Mouse (Mus musculus) cerebellum, adult 8-10 months (tissue): Measurements from ENCODE around the gene Med12l.

Experiments
- DNase-seq: peaks from one replicate; pipeline ENCODE4 v3.0.0; 2022

The Med12l gene

GRCm38 (mm10) chr3:59257740-59258664 is 252.4 kb downstream of the Med12l start:
- DNase-seq: no peak

- DNase-seq: no peak
These were observed 255.1 kb downstream of the Med12l start for GRCm38 (mm10) chr3:59260745-59261144.

- DNase-seq: no peak
These were observed 256.3 kb downstream of the Med12l start for GRCm38 (mm10) chr3:59261709-59262472.

DNA sequence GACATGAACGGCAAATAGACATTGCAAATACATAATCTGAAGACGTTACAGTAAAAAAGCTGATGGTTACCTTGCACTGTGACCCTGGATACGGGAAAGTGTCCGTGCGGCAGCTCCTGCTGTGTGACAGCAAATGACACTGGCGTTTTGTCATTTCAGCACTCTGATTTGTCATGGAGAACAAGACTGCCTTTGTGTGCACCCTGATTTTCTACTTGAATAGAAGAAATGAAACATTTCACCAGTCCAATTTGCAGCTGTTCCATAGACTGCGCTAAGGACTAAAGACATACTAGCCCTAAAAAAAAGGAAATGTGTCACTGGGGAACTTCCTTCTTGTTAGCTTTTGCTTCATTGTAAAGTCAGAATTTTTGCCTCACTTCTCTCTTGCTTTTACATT is 257.1 kb downstream of the Med12l start, which contains the start of gene P2ry12:
Gene P2ry12, minus strand, starts transcription at position 168 of the 400 bp plus-strand sequence.
- DNase-seq: no peak

DNA sequence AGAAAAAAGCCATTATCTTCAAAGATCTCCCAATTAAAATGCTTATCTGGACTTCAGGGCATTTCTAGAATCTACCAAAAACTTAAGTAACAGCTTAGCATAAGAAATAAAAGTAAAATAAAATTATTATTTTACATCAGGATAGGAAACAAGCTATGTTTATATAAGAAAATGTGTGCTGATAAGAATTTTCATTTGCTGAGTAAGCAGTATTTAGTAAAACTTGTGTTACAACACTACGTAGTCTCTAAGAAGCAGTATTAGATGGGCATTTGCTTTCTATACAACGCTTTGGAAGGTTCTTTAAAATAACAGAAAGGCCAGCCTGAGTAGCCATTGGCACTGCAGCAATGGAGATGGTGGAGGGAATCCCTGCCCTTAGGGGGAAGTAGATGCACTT is 257.8 kb downstream of the Med12l start:
- DNase-seq: no peak

DNA sequence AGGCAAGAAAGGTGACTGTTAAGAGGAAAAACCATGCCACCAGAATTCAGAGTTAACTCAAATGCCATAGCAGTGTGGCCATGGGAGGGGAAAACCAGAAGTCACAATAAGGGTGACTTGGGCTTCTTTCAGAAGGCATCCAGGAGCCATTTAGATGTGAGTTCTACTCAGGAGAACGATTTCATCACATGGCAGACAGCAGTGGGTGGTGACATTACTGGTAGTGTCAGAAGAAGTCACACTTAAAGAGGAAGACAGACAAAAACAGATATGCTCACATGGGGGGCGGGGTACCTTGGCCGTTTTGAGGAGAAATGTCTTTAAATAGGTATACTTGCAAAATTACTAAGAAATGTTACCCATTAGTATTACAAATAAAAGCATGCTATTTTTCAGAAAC is 258.4 kb downstream of the Med12l start:
- no peak for DNase-seq

DNA sequence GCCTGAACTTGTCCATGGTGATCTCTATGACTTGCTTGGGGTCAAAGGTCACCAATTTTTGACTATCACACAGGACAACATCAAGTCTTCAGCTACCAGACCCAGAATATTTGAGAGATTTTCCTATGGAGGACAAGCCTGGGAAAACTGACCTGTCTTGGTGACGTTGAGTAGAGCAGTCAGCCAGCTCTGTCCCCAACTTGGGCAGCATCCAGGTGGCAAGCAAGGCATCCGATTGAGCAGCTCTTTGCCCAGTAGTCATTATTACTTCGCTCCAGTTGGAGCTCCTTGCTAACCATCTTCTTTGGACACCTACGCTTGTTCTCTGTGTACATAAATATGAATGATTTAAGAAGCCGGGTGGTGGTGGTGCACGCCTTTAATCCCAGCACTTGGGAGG is 265.2 kb downstream of the Med12l start:
- DNase-seq: peak; percentile 24

DNA sequence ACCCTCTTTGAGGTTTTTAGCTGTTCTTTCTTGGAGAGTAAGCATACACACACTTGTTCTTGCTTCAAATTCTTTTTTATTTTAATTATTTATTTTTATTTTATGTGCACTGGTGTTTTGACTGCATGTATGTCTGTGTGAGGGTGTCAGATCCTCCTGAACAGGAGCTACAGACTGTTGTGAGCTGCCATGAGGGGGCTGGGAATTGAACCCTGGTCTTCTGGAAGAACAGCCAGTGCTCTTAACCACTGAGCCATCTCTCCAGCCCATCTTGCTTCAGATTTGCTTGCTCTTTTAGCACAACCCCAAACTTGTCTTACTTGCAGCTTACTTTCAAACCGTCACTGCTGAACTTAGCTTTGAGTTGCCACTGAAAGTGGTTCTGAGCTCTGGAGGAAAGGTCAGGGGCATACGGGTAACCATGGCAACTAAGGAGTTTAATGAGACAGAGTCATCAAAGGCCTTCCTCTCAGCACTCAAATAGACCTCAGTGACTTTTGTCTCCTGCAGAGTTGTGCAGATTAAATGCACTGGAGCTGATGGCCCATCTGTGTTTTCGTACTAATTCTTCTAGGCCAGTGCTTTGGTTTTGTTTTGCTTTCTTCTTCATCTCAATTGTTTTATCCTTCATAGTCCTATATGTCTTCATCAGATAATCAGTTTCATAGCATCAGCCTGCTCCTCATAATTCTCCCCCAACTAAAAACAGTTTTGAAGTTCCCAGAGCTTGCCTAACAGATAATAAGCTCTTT is 272.1 kb downstream of the Med12l start:
- no peak for DNase-seq

DNA sequence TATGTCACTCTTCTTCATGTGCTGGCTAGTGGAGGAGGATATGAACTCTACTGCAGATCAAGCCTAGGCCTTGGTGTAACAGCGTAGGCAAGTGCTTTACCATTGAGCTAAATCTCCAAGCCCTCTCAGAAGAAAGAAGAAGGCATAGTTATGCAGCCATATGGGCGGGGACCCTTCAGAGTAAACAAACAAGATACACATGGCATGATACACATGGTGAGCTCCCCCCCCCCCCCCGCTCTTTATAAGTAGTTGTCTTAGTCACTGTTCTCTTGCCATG is 272.6 kb downstream of the Med12l start:
- DNase-seq: no peak

- DNase-seq: no peak
These were observed 273.0 kb downstream of the Med12l start for GRCm38 (mm10) chr3:59278620-59279019.

- no peak for DNase-seq
These were observed 284.9 kb downstream of the Med12l start for GRCm38 (mm10) chr3:59290551-59290950.

DNA sequence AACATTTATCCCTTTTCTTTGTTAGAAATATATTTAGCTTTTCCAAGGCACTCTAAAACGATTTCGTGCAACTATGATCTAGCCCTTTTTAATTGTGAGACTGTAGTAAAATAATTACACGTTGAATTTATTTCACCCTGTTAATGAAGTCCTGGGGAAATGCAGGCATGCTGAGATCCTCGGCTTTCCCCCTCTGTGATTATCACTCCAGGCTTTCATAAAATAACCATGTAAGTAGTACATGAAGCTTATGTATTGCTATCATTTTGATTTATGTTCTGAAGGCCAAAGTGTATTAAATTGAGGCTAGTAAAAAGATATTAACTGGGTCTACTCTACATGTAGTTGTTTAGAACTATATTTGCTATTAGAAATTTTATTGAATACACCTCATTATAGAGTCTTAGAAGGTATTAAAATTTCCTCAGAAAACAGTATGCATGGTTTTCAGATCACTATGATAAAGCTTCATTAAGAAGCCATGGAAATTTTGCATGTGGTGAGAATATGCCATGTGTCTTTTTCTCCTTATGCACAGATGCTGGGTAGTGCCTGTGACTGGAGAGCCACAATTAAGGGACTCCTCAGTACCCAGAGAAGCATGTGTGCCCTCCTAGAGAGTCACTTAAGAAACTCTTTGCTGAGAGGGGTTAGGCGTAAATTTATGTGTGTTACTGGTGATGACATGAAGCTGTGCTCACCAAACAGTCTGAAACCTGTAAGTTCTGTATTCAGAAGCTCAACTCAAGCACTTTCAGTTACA is 288.0 kb downstream of the Med12l start:
- no peak for DNase-seq

GRCm38 (mm10) chr3:59295699-59296562 is 290.3 kb downstream of the Med12l start:
- no peak for DNase-seq

DNA sequence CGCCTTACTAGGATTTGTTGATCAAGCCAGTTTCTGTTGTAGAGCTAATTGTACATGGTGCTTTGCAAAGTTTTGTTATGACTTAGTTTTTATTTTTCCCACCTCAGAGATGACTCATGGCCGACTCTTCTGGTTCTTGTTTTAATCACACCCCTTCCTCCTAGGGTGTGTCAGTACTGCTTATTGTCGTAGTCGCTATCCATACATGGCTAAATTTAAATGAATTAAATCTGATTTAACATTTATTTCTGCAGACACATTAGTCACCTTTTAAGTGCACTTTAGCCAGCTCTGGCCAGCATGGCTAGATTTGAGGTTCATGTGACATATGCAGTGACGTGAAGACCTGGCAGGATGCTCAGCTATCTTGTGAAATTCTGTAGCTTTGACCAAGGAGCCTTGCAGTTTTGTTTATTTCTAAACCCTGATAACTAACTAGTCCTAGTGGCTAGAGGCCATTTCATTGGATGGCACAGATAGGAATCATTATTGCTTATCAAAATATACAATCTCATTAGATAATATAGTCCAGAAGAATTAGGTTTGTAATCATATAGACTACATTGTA is 291.0 kb downstream of the Med12l start:
- DNase-seq: no peak

DNA sequence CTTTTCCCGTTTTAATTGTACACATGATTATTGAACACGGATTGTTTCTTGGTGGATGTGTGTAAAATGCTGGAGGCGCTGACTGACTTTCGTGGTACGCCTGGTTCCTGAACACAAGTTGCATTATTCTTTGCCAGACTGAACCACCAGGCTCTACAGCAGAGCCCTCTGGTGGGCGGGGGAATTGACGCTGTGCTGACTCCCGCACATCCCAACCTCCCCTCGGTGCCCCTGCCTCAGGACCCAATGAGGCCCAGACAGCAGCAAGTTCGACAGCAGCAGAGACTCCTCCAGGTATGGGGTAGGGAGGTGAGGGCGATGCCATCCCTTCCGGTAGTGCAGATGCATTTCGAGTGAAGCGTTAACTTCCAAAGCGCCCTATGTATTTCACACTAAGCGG is 292.0 kb downstream of the Med12l start:
- DNase-seq: no peak

GRCm38 (mm10) chr3:59304944-59305343 is 299.3 kb downstream of the Med12l start:
- DNase-seq: no peak

GRCm38 (mm10) chr3:59305518-59305917 is 299.9 kb downstream of the Med12l start:
- no peak for DNase-seq

DNA sequence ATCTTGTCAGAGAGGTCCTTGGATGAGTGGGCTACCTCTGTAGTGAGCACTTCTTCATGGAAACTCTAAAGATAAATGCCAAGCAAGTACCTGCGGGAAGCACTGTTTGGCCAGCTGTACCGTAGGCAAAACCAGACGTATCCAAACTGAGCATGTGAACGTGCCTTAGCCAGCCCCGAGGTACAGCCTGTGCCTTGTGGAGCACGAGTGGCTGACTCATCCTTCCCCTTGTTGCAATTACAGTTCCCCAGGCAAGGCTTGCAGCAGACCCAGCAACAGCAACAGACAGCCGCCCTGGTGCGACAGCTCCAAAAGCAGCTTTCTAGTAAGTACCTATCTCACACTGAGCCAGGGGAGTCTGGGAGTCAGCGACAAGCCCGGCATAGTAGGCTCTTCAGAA is 307.0 kb downstream of the Med12l start:
- DNase-seq: no peak

GRCm38 (mm10) chr3:59316077-59316476 is 310.5 kb downstream of the Med12l start:
- no peak for DNase-seq

DNA sequence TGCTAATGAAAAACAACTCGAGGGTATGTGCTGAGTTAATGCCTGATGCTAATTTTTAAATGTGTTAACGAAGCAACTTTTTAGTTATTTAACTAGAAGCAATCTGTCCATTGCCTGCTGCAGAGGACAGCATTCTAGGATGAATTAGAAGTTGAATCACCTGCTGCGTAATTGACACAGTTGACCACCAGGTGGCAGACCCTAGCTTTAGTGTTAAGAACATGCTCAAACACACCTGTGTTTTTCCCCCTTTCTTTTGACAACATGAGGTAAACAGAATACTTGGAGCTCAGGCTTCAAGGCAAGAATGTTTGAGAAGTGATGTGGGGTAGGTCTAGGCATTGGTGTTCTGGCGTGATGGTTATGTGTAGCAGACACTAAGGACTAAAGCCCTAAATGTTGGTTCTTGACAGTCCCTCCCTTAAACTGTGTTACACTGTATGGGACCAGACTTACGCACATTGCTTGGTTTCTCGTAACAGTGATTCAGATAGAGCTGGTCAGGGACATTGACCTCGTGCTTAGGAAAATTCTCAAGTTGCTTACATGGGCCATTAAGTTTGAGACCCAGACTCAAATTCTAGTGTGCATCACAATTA is 315.8 kb downstream of the Med12l start:
- DNase-seq: peak; percentile 57

DNA sequence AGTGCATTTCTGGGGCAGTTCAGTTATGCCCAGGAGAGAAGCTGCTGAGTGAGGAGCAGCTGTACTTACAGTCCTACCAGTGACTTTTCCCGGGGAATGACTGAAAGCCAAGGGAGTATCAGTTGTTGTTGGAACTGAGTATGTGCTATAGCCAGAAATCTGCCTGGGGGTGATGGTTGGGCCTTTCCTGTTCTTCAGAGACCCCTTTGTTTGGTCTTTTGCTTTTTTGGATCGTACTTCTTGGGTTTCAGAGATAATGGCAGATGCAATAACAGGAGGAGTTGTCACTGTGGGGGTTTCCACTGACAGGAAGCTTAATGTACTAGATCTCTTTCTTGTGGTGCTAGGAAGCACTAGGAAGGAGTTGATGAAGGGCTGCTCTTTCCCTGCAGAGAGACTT is 322.9 kb downstream of the Med12l start:
- DNase-seq: no peak
